Mouse (Mus musculus) lung, postnatal 25 days (tissue): Measurements from ENCODE around the gene Tmbim4.

Experiments
- DNase-seq: peaks from one replicate; pipeline ENCODE4 v3.0.0; 2022; ENCODE audit warnings: low spot score

The Tmbim4 gene

GRCm38 (mm10) chr10:120201131-120201921 is at the start of gene Tmbim4:
Tmbim4 (plus strand) TSS chr10:120201590.
- peak; percentile 76 for DNase-seq

- no peak for DNase-seq
Observed at GRCm38 (mm10) chr10:120151672-120152071, 49.7 kb upstream of the Tmbim4 start.

- DNase-seq = no peak
Observed at GRCm38 (mm10) chr10:120153911-120154310, 47.5 kb upstream of the Tmbim4 start.

GRCm38 (mm10) chr10:120160533-120160932 is 40.9 kb upstream of the Tmbim4 start:
- no peak for DNase-seq

GRCm38 (mm10) chr10:120162840-120163239 is 38.5 kb upstream of the Tmbim4 start:
- DNase-seq = no peak

- peak; percentile 8 for DNase-seq
Observed at GRCm38 (mm10) chr10:120163490-120163889, 37.9 kb upstream of the Tmbim4 start.

- DNase-seq = no peak
Observed at GRCm38 (mm10) chr10:120164931-120165792, 36.2 kb upstream of the Tmbim4 start.

- no peak for DNase-seq
Observed at GRCm38 (mm10) chr10:120165793-120166503, 35.4 kb upstream of the Tmbim4 start.

- DNase-seq = no peak
Observed at GRCm38 (mm10) chr10:120168070-120168469, 33.3 kb upstream of the Tmbim4 start.

GRCm38 (mm10) chr10:120169064-120169463 is 32.3 kb upstream of the Tmbim4 start:
- no peak for DNase-seq

GRCm38 (mm10) chr10:120169841-120170240 is 31.5 kb upstream of the Tmbim4 start:
- DNase-seq = no peak

- DNase-seq = no peak
Observed at GRCm38 (mm10) chr10:120170277-120170676, 31.1 kb upstream of the Tmbim4 start.

- DNase-seq = no peak
Observed at GRCm38 (mm10) chr10:120171340-120171739, 30.1 kb upstream of the Tmbim4 start.

GRCm38 (mm10) chr10:120174192-120174705 is 27.1 kb upstream of the Tmbim4 start:
- DNase-seq = no peak

GRCm38 (mm10) chr10:120182887-120183286 is 18.5 kb upstream of the Tmbim4 start:
- no peak for DNase-seq

GRCm38 (mm10) chr10:120183342-120183741 is 18.0 kb upstream of the Tmbim4 start:
- DNase-seq = no peak

- DNase-seq = no peak
Observed at GRCm38 (mm10) chr10:120188513-120188912, 12.9 kb upstream of the Tmbim4 start.

GRCm38 (mm10) chr10:120189276-120189675 is 12.1 kb upstream of the Tmbim4 start:
- DNase-seq = no peak

GRCm38 (mm10) chr10:120189782-120190181 is 11.6 kb upstream of the Tmbim4 start:
- no peak for DNase-seq

GRCm38 (mm10) chr10:120191165-120191564 is 10.2 kb upstream of the Tmbim4 start:
- no peak for DNase-seq

- no peak for DNase-seq
Observed at GRCm38 (mm10) chr10:120192278-120192677, 9.1 kb upstream of the Tmbim4 start.

GRCm38 (mm10) chr10:120193255-120193654 is 8.1 kb upstream of the Tmbim4 start:
- DNase-seq = peak; percentile 34
